Mouse (Mus musculus): ENCODE measurements at regions not wholly inside any gene's neighbourhood (a gene's known extent, or its start where the extent isn't known, plus 50 kb on each side); places are given as distances from the start of the nearest gene placed in this dataset.

- H3K4me1 ChIP-seq (ENCODE audit: control insufficient read depth in 1 of 2, insufficient read depth in 2 of 2, low read length in 2 of 2) = no peaks in the 10 kb centered on the region
- no peaks in the 10 kb centered on the region for H3K79me2 ChIP-seq (ENCODE audit: control insufficient read depth, insufficient read depth, low read length, poor library complexity)
- no peak overlapping the region for H3K27ac ChIP-seq (ENCODE audit: control insufficient read depth, low read depth, low read length)
- H3K9ac ChIP-seq (ENCODE audit: control insufficient read depth, low read depth, low read length, poor library complexity, severe bottlenecking) = no peak overlapping the region
- peaks cover 0 to 2% of the 10 kb centered on the region in 2 experiments; a peak in 1 of 4 replicates for H3K27me3 ChIP-seq (ENCODE audit: control insufficient read depth in 1 of 2, insufficient read depth in 2 of 2, low read length in 2 of 2)
- no peak overlapping the region for H3K4me3 ChIP-seq (ENCODE audit: control insufficient read depth in 1 of 2, insufficient read depth in 1 of 2, low read depth in 2 of 2, low read length in 2 of 2)
- DNase-seq (ENCODE audit: low read depth, low spot score) = no peak
- TF ChIP-seq USF2 (IDR thresholded peaks at IDR 0.05; ENCODE audit: borderline replicate concordance in 1 of 2, insufficient read depth in 1 of 2, low read depth in 1 of 2, low read length in 2 of 2) = no peak
- no peak for TF ChIP-seq SIN3A (IDR thresholded peaks at IDR 0.05; ENCODE audit: low read length)
- no peak for TF ChIP-seq TAL1 (IDR thresholded peaks at IDR 0.05; ENCODE audit: low read length)
- TF ChIP-seq POLR2A (IDR thresholded peaks at IDR 0.05; ENCODE audit: control insufficient read depth in 1 of 2, insufficient read depth in 1 of 2, low read depth in 1 of 2, low read length in 2 of 2, poor library complexity in 1 of 2) = no peak
- TF ChIP-seq EP300 (IDR thresholded peaks at IDR 0.05; ENCODE audit: low read depth in 1 of 2, low read length in 2 of 2) = no peak
- no peak for TF ChIP-seq ETS1 (IDR thresholded peaks at IDR 0.05; ENCODE audit: low read depth, low read length)
- no peak for TF ChIP-seq POLR2AphosphoS2 (IDR thresholded peaks at IDR 0.05; ENCODE audit: low read length)
- no peak for TF ChIP-seq MYC (IDR thresholded peaks at IDR 0.05; ENCODE audit: low read depth, low read length)
- TF ChIP-seq USF1 (IDR thresholded peaks at IDR 0.05; ENCODE audit: low read depth, low read length) = no peak
- TF ChIP-seq ELF1 (IDR thresholded peaks at IDR 0.05; ENCODE audit: low read depth, low read length) = no peak
- TF ChIP-seq ZKSCAN1 (IDR thresholded peaks at IDR 0.05; ENCODE audit: low read depth, low read length) = no peak
- TF ChIP-seq NELFE (IDR thresholded peaks at IDR 0.05; ENCODE audit: low read depth, low read length) = no peak
- no peak for TF ChIP-seq POLR2AphosphoS5 (IDR thresholded peaks at IDR 0.05; ENCODE audit: borderline replicate concordance, low read depth, low read length)
- TF ChIP-seq HCFC1 (IDR thresholded peaks at IDR 0.05; ENCODE audit: low read depth, low read length) = no peak
- TF ChIP-seq JUND (IDR thresholded peaks at IDR 0.05; ENCODE audit: low read depth, low read length) = no peak
- no peak for TF ChIP-seq RAD21 (IDR thresholded peaks at IDR 0.05; ENCODE audit: low read depth, low read length)
- no peak for TF ChIP-seq RCOR1 (IDR thresholded peaks at IDR 0.05; ENCODE audit: low read depth, low read length)
- TF ChIP-seq MEF2A (IDR thresholded peaks at IDR 0.05; ENCODE audit: extremely low read depth, insufficient replicate concordance, low read depth, low read length, poor library complexity, severe bottlenecking) = no peak
- no peaks in the 10 kb centered on the region for H3K9me3 ChIP-seq (replicated peaks; ENCODE audit: insufficient read depth, low read length)
- no peaks in the 10 kb centered on the region for H3K36me3 ChIP-seq (ENCODE audit: control insufficient read depth in 1 of 2, insufficient read depth in 2 of 2, low read length in 2 of 2)
These were observed 56.9 kb upstream of the Adrb1 start for GRCm38 (mm10) chr19:56664944-56665663.

GRCm38 (mm10) chr19:56665972-56666371 lies 56.0 kb upstream of the Adrb1 start:
- Histone ChIP-seq H3K9me3 (replicated peaks; ENCODE audit: insufficient read depth, low read length) (no peaks in the 10 kb centered on the region), H3K9ac (ENCODE audit: control insufficient read depth, low read depth, low read length, poor library complexity, severe bottlenecking) (no peak overlapping the region), H3K79me2 (ENCODE audit: control insufficient read depth, insufficient read depth, low read length, poor library complexity) (no peaks in the 10 kb centered on the region), H3K36me3 (ENCODE audit: control insufficient read depth in 1 of 2, insufficient read depth in 2 of 2, low read length in 2 of 2) (no peaks in the 10 kb centered on the region), H3K27me3 (ENCODE audit: control insufficient read depth in 1 of 2, insufficient read depth in 2 of 2, low read length in 2 of 2) (no peaks in the 10 kb centered on the region; a peak in 1 of 4 replicates), H3K4me3 (ENCODE audit: control insufficient read depth in 1 of 2, insufficient read depth in 1 of 2, low read depth in 2 of 2, low read length in 2 of 2) (no peak overlapping the region), H3K4me1 (ENCODE audit: control insufficient read depth in 1 of 2, insufficient read depth in 2 of 2, low read length in 2 of 2) (no peaks in the 10 kb centered on the region), H3K27ac (ENCODE audit: control insufficient read depth, low read depth, low read length) (no peak overlapping the region)
- TF ChIP-seq HCFC1 (IDR thresholded peaks at IDR 0.05; ENCODE audit: low read depth, low read length) = no peak
- TF ChIP-seq CTCF (IDR thresholded peaks at IDR 0.05 in 2 of 3, conservative IDR thresholded peaks at IDR 0.05 in 1 of 3; ENCODE audit: control insufficient read depth in 1 of 3, insufficient read depth in 1 of 3, low read depth in 2 of 3, low read length in 3 of 3, poor library complexity in 1 of 3, severe bottlenecking in 1 of 3) = no peak
- TF ChIP-seq POLR2AphosphoS5 (IDR thresholded peaks at IDR 0.05; ENCODE audit: borderline replicate concordance, low read depth, low read length) = no peak
- TF ChIP-seq MAX (IDR thresholded peaks at IDR 0.05; ENCODE audit: low read length) = no peak
- no peak for TF ChIP-seq RAD21 (IDR thresholded peaks at IDR 0.05; ENCODE audit: low read depth, low read length)
- TF ChIP-seq TCF12 (IDR thresholded peaks at IDR 0.05; ENCODE audit: low read depth, low read length) = no peak
- TF ChIP-seq EP300 (IDR thresholded peaks at IDR 0.05; ENCODE audit: low read depth in 1 of 2, low read length in 2 of 2) = no peak
- TF ChIP-seq USF1 (IDR thresholded peaks at IDR 0.05; ENCODE audit: low read depth, low read length) = no peak
- TF ChIP-seq POLR2AphosphoS2 (IDR thresholded peaks at IDR 0.05; ENCODE audit: low read length) = no peak
- TF ChIP-seq CHD1 (IDR thresholded peaks at IDR 0.05; ENCODE audit: low read depth, low read length) = no peak
- TF ChIP-seq USF2 (IDR thresholded peaks at IDR 0.05; ENCODE audit: borderline replicate concordance in 1 of 2, insufficient read depth in 1 of 2, low read depth in 1 of 2, low read length in 2 of 2) = no peak
- TF ChIP-seq GATA1 (IDR thresholded peaks at IDR 0.05; ENCODE audit: low read depth, low read length) = no peak
- TF ChIP-seq MEF2A (IDR thresholded peaks at IDR 0.05; ENCODE audit: extremely low read depth, insufficient replicate concordance, low read depth, low read length, poor library complexity, severe bottlenecking) = no peak
- TF ChIP-seq SIN3A (IDR thresholded peaks at IDR 0.05; ENCODE audit: low read length) = no peak
- TF ChIP-seq MXI1 (IDR thresholded peaks at IDR 0.05; ENCODE audit: low read depth, low read length) = no peak
- TF ChIP-seq ZC3H11A (IDR thresholded peaks at IDR 0.05; ENCODE audit: low read depth, low read length) = no peak
- TF ChIP-seq UBTF (IDR thresholded peaks at IDR 0.05; ENCODE audit: borderline replicate concordance, insufficient read depth, low read depth, low read length) = no peak
- TF ChIP-seq ZKSCAN1 (IDR thresholded peaks at IDR 0.05; ENCODE audit: low read depth, low read length) = no peak
- TF ChIP-seq MYB (IDR thresholded peaks at IDR 0.05; ENCODE audit: low read depth, low read length) = no peak
- DNase-seq (ENCODE audit: low read depth, low spot score) = no peak
